Mouse (Mus musculus): Measurements from ENCODE around the gene Gm28551. TPM values are rescaled to one million over a fixed set of nuclear protein-coding genes. Genes with fewer than 3 reads are reported as not detected.
"Not testable (repeated sequence)": the region's sequence is repeated elsewhere in the genome, so short reads cannot be mapped to it uniquely, and the experiment has no call there.

Gene Gm28551
- 0.25 TPM in 1 of 2 replicates, not detected in the other for polyA plus RNA-seq (2015; fragmentation: Nextera tagmentation; extraction: Ambion mirVana)

DNA sequence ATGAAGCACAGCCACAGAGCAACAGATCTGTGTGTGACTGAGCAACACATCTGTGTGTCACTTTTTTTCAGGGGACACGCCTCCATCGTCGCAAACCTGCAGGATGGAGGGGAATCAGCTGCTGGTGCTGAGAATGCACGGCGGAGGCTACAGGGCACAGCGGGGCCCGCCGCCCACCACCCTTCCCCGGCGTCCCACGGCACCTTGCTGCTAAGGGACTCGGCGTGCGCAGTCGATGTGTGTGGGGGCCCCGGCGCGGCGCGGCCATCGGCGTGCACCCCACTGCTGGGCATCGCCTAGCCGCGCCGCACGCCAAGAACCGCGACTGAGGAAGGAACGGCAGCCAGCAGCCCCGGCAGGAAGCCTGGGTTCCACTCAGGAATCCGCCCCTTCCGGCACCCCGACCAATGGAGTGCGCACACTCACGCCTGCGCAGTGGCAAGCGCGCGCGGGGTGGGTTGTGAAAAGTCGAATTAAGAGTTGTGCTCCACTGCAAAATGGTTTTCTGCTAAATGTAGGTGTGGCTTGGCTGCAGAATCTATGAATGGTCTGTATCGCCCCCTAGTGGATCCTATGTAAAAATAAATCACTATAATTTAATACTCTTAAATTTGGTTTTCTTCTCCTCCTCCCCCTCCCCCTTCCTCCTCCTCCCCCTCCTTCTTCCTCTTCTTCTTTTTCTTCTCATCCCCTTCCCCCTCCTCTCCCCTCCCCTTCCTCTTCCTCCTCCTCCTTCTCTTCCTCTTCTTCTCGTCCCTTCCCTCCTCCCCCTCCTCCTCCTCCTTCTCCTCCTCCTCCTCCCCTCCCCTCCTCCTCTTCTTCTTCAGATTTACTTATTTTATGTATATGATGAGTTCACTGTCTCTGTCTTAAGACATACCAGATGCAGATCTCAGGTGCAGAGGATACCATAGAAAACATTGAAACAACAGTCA, at the start of gene Gm28551, which contains the start of the genes Asdurf and Asnsd1:
Gene Gm28551 (minus strand): TSS at position 341 of the 935 bp plus-strand sequence.
Gene Asdurf (minus strand): TSS at position 293 of the 935 bp plus-strand sequence.
Gene Asnsd1 (minus strand): TSS at position 426 of the 935 bp plus-strand sequence.
- H3K36me3 ChIP-seq (replicated peaks): peaks cover 15% of the 10 kb centered on the region
- peak; percentile 99 for ATAC-seq (ENCODE audit: insufficient read depth)
- H3K4me1 ChIP-seq (replicated peaks): peaks cover 6% of the 10 kb centered on the region
- H3K9ac ChIP-seq: peak within 1 kb of the TSS; percentile 90
- WGBS (ENCODE audit: insufficient replicate concordance): under 1% methylated on average over 44 of the region's 44 CpGs
- H3K4me2 ChIP-seq: peak within 1 kb of the TSS; percentile 78
- peak within 1 kb of the TSS; percentile 93 for H3K27ac ChIP-seq (replicated peaks)
- H3K27me3 ChIP-seq: no peaks in the 10 kb centered on the region
- H3K9me3 ChIP-seq (replicated peaks): no peaks in the 10 kb centered on the region
- H3K4me3 ChIP-seq (replicated peaks): peak within 1 kb of the TSS; percentile 96

DNA sequence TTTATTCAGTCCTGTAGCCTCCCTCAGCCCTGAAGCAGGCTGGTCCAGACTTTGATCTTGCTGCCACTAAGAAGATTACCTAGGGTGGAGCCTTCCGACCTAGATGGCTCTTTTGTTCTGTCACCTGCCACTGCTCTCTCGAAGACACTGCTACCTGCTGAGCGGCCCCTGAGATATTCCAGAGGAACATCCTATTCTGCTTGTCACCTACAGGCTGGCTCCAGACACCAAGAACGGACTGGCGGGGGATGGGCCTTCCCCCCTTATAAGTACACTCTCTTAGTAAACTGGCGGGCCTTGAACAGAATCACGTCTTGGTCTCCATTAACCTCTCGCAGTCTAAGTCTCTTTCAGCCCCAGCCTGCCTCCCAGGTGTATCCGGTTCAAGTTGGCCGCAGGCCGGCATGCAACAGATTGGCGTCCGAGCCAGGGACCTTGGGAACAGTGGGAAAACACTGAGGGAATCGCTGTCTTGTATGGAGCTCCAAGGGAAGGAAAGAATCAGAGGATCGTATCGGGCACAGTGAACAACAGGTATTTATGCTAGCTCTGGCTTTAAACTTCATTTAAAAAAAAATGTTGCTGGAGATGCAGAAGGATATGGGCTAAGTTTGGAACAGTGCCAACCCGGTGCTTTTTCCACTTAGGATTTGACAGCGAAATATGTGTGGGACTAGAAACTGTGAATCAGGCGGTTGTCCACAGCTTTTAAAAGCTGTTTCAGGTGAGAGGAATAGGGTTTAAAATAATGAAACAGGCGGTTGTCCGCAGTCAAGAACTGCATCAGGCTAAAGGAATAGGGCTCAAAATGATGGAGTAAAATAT, 41.7 kb upstream of the Gm28551 start:
- 39% methylated on average over 21 of the region's 21 CpGs for WGBS (ENCODE audit: insufficient replicate concordance)
- H3K27me3 ChIP-seq; H3K9ac ChIP-seq; H3K4me3 ChIP-seq (replicated peaks); H3K4me2 ChIP-seq; H3K27ac ChIP-seq (replicated peaks); H3K9me3 ChIP-seq (replicated peaks); H3K4me1 ChIP-seq (replicated peaks); H3K36me3 ChIP-seq (replicated peaks); ATAC-seq (ENCODE audit: insufficient read depth): not testable (repeated sequence)

DNA sequence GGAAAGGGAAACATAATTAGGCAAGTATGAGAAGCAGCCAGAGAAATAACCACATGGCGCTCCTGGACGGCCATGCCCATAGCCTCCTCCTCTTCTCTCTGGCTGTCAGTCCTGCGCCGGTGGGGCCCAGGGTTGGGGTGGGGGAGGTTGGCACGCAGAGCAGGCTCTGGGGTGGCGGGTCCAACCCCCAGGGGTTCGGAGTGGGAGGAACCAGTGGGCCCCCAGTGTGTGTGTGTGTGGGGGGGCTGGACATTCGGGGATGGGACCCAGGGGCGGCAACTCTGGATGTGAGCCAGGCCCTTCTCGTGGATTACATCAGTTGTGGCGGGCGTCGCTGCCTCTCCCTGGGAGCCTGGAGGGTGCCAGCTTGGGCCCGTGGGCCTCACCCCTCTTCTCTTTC, 36.3 kb upstream of the Gm28551 start:
- 75% methylated on average over 14 of the region's 14 CpGs for WGBS (ENCODE audit: insufficient replicate concordance)

DNA sequence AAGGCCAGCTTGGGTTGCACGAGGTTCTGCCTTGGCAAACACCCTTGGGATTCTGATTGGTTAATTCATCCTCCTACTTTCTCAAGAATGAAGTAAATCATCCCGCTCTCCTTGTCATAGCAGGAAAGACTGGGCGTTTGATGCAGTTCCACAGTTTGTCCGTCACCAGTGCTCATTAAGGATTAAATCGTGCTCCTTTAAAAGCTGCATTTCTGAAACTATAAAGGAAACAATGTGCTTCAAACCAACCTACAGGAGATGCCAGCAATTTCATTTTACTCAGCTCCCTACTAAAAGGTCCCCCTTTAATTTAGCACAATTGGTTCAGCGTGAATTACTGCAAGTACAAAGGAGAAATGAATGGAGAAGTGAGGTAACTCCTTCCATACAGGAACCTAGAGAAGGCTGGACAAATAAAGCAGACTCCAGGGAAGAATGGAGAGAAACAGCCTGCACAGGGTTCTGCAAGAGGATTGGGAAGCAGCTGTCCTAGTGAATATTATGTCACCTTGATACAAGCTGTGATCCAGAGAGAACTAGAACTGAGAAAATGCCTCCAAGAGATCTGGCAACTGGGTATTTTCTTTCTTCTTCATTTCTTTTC, 31.7 kb upstream of the Gm28551 start:
- Histone ChIP-seq H3K9ac (no peak overlapping the region), H3K4me1 (replicated peaks) (no peaks in the 10 kb centered on the region), H3K4me2 (no peak overlapping the region), H3K27me3 (no peaks in the 10 kb centered on the region), H3K9me3 (replicated peaks) (no peaks in the 10 kb centered on the region), H3K4me3 (replicated peaks) (no peak overlapping the region), H3K27ac (replicated peaks) (no peak overlapping the region), H3K36me3 (replicated peaks) (no peaks in the 10 kb centered on the region)
- WGBS (ENCODE audit: insufficient replicate concordance): 64% methylated on average over 6 of the region's 6 CpGs
- ATAC-seq (ENCODE audit: insufficient read depth): no peak

More for the DNA sequence above, 36.3 kb upstream of the Gm28551 start:
- no peak for ATAC-seq (ENCODE audit: insufficient read depth)
- H3K9me3 ChIP-seq (replicated peaks): no peaks in the 10 kb centered on the region
- no peak overlapping the region for H3K4me3 ChIP-seq (replicated peaks)
- H3K27ac ChIP-seq (replicated peaks): no peak overlapping the region
- H3K9ac ChIP-seq: no peak overlapping the region
- no peaks in the 10 kb centered on the region for H3K27me3 ChIP-seq
- H3K36me3 ChIP-seq (replicated peaks): no peaks in the 10 kb centered on the region
- H3K4me2 ChIP-seq: no peak overlapping the region
- no peaks in the 10 kb centered on the region for H3K4me1 ChIP-seq (replicated peaks)

DNA sequence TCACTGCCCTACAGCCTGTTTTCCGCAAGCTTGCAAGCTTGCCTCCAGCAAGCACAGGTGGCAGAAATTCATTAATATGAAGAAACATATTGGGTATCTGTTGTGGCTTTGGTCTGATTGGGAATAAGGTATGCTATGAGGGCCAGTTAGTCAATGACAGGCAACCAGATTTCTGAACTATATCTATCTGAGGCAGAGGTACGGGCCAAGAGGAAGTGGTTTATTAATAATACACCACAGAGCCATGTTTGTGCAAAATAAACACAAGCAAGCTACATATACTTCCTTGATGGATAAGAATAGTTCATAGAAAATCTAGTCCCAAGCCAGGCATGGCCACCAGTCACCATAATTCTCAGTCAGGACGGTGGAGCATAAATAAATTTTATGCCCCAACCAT, 25.3 kb upstream of the Gm28551 start:
- H3K4me2 ChIP-seq: no peak overlapping the region
- no peaks in the 10 kb centered on the region for H3K27me3 ChIP-seq
- WGBS (ENCODE audit: insufficient replicate concordance): 45% methylated on average over 3 of the region's 3 CpGs
- H3K4me3 ChIP-seq (replicated peaks): no peak overlapping the region
- no peaks in the 10 kb centered on the region for H3K36me3 ChIP-seq (replicated peaks)
- no peaks in the 10 kb centered on the region for H3K4me1 ChIP-seq (replicated peaks)
- H3K9me3 ChIP-seq (replicated peaks): no peaks in the 10 kb centered on the region
- H3K27ac ChIP-seq (replicated peaks): no peak overlapping the region
- no peak for ATAC-seq (ENCODE audit: insufficient read depth)
- no peak overlapping the region for H3K9ac ChIP-seq

DNA sequence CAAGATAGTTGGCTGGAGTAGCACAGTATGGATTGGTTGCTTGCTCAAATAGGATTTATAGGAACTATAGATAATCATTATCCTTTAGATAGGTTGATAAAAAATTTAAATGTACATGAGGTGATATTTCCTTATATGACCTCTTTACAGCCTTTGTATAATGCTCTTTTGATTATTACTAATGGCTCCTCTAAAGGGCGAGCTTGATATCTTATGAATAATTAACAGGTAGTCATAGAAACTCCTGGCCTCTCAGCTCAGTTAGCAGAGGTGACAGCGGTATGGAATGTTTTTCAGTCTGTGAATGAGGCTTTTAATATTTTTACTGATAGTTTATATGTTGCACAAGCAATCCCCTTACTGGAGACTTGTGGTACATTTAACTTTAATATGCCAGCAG, 23.5 kb upstream of the Gm28551 start:
- not testable (repeated sequence) for H3K27ac ChIP-seq (replicated peaks); H3K27me3 ChIP-seq; H3K4me2 ChIP-seq; H3K36me3 ChIP-seq (replicated peaks); H3K9me3 ChIP-seq (replicated peaks); H3K9ac ChIP-seq; H3K4me1 ChIP-seq (replicated peaks); ATAC-seq (ENCODE audit: insufficient read depth); H3K4me3 ChIP-seq (replicated peaks)
- whole genome bisulfite sequencing (ENCODE audit: insufficient replicate concordance): 61% methylated on average over 2 of the region's 2 CpGs

DNA sequence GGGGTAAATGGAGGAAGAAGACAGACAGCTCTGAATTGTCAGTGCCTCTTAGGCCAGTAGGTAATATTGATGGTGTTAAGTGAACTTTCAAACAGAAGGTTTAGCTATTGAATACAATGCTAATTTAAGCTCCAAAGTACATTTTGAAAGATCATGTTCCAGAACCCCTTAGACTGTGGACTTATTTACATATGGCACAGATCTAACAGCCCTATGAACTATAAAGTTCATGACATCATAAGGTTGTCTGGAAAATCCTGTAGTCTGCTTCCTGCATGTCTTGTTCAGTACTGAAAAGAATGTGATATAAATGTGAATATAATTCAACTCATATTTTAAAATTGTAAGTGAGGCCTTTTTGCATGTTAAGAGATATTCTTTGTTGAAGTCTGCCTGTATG, 6.5 kb upstream of the Gm28551 start:
- no peaks in the 10 kb centered on the region for H3K36me3 ChIP-seq (replicated peaks)
- H3K9me3 ChIP-seq (replicated peaks): no peaks in the 10 kb centered on the region
- ATAC-seq (ENCODE audit: insufficient read depth): no peak
- no peak overlapping the region for H3K27ac ChIP-seq (replicated peaks)
- no peak overlapping the region for H3K4me3 ChIP-seq (replicated peaks)
- no peak overlapping the region for H3K9ac ChIP-seq
- H3K4me1 ChIP-seq (replicated peaks): no peaks in the 10 kb centered on the region
- H3K27me3 ChIP-seq: no peaks in the 10 kb centered on the region
- H3K4me2 ChIP-seq: no peak overlapping the region

DNA sequence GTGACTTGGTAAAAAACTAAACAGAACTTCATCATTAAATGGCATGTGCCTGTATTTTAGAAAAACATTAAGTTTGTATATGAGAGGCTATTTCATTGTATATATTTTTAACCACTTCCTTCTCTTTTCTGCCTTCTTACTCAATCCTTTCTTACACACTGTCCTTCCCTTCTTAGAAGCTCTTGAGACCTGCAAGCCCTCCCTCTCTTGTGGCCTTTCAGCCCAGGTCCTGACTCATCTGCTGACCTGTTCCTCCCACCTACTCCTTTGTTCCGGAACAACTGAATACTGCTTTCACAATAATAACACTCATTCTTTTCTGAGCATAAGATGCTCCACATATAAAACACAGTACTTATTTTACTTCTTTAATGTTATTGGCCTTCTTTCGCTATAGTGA, 11.4 kb downstream of the Gm28551 start:
- H3K27ac ChIP-seq (replicated peaks): no peak overlapping the region
- H3K9me3 ChIP-seq (replicated peaks): no peaks in the 10 kb centered on the region
- no peak for ATAC-seq (ENCODE audit: insufficient read depth)
- WGBS (ENCODE audit: insufficient replicate concordance): 80% methylated on average over 2 of the region's 2 CpGs
- H3K27me3 ChIP-seq: no peaks in the 10 kb centered on the region
- H3K4me3 ChIP-seq (replicated peaks): no peak overlapping the region
- H3K9ac ChIP-seq: no peak overlapping the region
- no peak overlapping the region for H3K4me2 ChIP-seq
- H3K36me3 ChIP-seq (replicated peaks): peaks cover 37% of the 10 kb centered on the region
- H3K4me1 ChIP-seq (replicated peaks): peaks cover 16% of the 10 kb centered on the region

DNA sequence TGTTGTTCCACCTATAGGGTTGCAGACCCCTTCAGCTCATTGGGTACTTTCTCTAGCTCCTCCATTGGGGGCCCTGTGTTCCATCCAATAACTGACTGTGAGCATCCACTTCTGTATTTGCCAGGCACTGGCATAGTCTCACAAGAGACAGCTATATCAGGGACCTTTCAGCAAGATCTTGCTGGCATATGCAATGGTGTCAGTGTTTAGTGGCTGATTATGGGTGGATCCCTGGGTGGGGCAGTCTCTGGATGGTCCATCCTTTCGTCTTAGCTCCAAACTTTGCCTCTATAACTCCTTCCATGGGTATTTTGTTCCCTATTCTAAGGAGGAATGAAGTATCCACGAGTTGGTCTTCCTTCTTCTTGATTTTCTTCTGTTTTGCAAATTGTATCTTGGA, 15.1 kb downstream of the Gm28551 start:
- ATAC-seq (ENCODE audit: insufficient read depth): peak; percentile 54; the same call in 1 of the 2 replicates
- H3K9ac ChIP-seq; H3K27ac ChIP-seq (replicated peaks); H3K4me2 ChIP-seq; H3K9me3 ChIP-seq (replicated peaks); H3K27me3 ChIP-seq; H3K4me3 ChIP-seq (replicated peaks): not testable (repeated sequence)
- Histone ChIP-seq H3K4me1 (replicated peaks) (peaks cover 30% of the 10 kb centered on the region), H3K36me3 (replicated peaks) (peaks cover 11% of the 10 kb centered on the region)
- 31% methylated on average over 2 of the region's 2 CpGs for WGBS (ENCODE audit: insufficient replicate concordance)

DNA sequence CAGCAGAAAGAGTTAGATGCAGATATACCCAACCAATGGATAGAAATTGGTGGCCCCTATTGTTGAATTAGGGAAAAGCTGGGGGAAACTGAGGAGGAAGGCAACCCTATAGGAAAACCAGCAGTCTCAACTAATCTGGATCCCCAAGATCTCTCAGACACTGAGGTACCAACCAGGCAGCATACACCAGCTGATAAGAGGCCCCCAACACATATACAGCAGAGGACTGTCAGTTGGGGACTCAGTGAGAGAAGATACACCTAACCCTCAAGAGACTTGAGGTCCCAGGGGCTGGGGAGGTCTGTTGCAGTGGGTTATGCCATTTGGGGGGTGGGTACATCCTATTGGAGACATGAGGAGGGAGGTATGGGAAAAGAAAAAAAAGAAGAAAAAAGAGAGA, 17.0 kb downstream of the Gm28551 start:
- H3K9me3 ChIP-seq (replicated peaks): no peaks in the 10 kb centered on the region
- peaks cover 30% of the 10 kb centered on the region for H3K4me1 ChIP-seq (replicated peaks)
- H3K27me3 ChIP-seq: no peaks in the 10 kb centered on the region
- peak overlapping the region; percentile 45; the same call in 1 of the 2 replicates for H3K27ac ChIP-seq (replicated peaks)
- peak; percentile 79 for ATAC-seq (ENCODE audit: insufficient read depth)
- H3K36me3 ChIP-seq (replicated peaks): no peaks in the 10 kb centered on the region
- no peak overlapping the region; the same call in 1 of the 2 replicates for H3K4me2 ChIP-seq
- H3K4me3 ChIP-seq (replicated peaks): no peak overlapping the region
- H3K9ac ChIP-seq: no peak overlapping the region

DNA sequence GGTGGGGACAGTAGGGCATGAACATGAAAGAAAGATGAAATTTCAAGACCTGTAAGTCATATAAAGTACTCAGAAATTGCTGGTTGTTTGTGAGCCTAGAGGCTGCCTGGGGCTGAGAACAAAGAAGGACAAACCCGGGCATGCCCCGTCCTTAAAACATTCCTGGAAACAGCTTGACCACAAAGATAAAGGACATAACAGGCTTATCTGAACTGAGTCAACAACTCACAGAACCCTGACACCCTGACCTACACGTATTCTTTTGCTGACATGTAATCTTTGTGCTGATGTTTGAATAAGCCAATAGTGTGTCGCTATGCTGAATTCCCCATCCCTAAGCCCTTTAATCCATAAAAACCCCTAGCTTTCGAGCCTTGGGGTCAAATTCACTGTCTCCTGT, 18.9 kb downstream of the Gm28551 start:
- H3K36me3 ChIP-seq (replicated peaks); H3K9ac ChIP-seq; H3K27me3 ChIP-seq; H3K9me3 ChIP-seq (replicated peaks); H3K27ac ChIP-seq (replicated peaks); H3K4me2 ChIP-seq; H3K4me3 ChIP-seq (replicated peaks): not testable (repeated sequence)
- ATAC-seq (ENCODE audit: insufficient read depth): peak; percentile 35; the same call in 1 of the 2 replicates
- 31% methylated on average over 5 of the region's 5 CpGs for WGBS (ENCODE audit: insufficient replicate concordance)
- H3K4me1 ChIP-seq (replicated peaks): peaks cover 28% of the 10 kb centered on the region

Measured in liver, embryonic 15.5 days (tissue).